Mouse (Mus musculus) thymus, adult 2 months (tissue): ENCODE results near the gene Cfc1.

Source experiments
- CTCF ChIP-seq: fragments of 200-500 bp; IDR thresholded peaks from 2 replicates; pipeline ENCODE4 v1.5.1; 2012; ENCODE audit warnings: mild to moderate bottlenecking, control low read depth, low read length, moderate library complexity, borderline replicate concordance; ENCODE audit not compliant: control insufficient read depth, poor library complexity, insufficient read depth; ENCODE audit errors: extremely low read depth
- POLR2A ChIP-seq: fragments of 200-500 bp; IDR thresholded peaks from 2 replicates; pipeline ENCODE4 v1.6.1; 2012; ENCODE audit warnings: mild to moderate bottlenecking, low read length, control low read depth, moderate library complexity; ENCODE audit not compliant: control insufficient read depth, poor library complexity, insufficient read depth; ENCODE audit errors: extremely low read depth

DNA sequence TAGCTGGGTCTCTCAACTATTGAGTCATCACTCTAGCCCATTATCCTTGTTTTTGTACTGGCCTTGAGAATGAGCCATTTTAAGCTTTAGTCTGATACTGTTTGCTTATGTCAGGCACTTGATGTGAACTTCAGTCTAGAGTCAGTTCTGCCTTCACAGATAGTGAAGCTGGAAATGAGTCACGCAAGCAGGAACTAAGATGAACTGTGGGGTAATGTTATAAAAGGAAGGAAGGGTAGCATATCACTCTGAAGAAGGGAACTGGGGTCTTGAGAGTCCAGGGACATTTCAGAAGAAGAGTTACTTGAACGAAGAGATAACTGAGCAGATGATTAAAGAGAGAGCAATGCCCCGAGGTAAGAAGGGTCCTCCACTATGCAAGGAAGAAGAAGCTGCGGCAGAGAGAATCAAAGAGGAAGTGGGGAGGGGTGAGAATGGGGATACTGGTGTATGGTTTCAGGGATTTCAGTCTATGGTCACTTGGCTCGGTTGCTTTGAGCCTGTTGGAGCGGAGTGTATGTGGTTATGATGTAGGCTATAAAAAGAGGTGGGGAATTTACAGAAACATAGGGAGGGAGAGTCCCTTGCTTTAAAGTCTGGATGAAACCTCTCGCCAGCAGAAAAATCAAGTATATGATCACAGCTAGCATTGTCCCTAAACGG, 29.1 kb downstream of the Cfc1 start:
- TF ChIP-seq POLR2A (no peak), CTCF (no peak)
